ENCODE assay signal across 8 mouse cellular contexts in genomic region chr12:13209692-13210377, GRCm38 (mm10). TPM values are rescaled to one million over a fixed set of nuclear protein-coding genes. Genes with fewer than 3 reads are reported as not detected.
DNase-seq lines count a peak whose midpoint lies in the region; ATAC-seq lines count a peak whose summit lies in the region.
"Had no signal": no experiment of that assay in that cellular context is flagged by ENCODE, and none has a peak within 500 bp of the region (broad histone marks: within the 10 kb centered on the region; RNA-seq: fewer than 3 reads in every experiment).

No protein-coding gene starts in this region.

- no peak overlapping the region for H3K4me3 ChIP-seq in neural tube, embryonic 11.5 days (ENCODE audit: low read depth, low read length)
- H3K4me3 ChIP-seq in hindbrain, embryonic 12.5 days, result no peak overlapping the region
- no peak overlapping the region for H3K4me3 ChIP-seq in liver, embryonic 12.5 days
- H3K4me3 ChIP-seq: limb, embryonic 15.5 days had no signal

- no peaks in the 10 kb centered on the region for H3K9me3 ChIP-seq in neural tube, embryonic 11.5 days (ENCODE audit: control insufficient read depth, low read length)
- H3K9me3 ChIP-seq in hindbrain, embryonic 12.5 days (replicated peaks), result no peaks in the 10 kb centered on the region
- H3K9me3 ChIP-seq in liver, embryonic 12.5 days (replicated peaks), result no peaks in the 10 kb centered on the region
- H3K9me3 ChIP-seq: limb, embryonic 15.5 days had no signal

- intact Hi-C loops in left cerebral cortex, postnatal 25 days (cut with DNase I), result loop anchor here (1.0 to 10.0 kb wide), 7 partner anchors 70 to 1035 kb away; no protein-coding TSS in a partner anchor

- no peaks in the 10 kb centered on the region for H3K36me3 ChIP-seq in neural tube, embryonic 11.5 days (ENCODE audit: control insufficient read depth, insufficient read depth, low read length)
- H3K36me3 ChIP-seq in hindbrain, embryonic 12.5 days, result no peaks in the 10 kb centered on the region
- H3K36me3 ChIP-seq in liver, embryonic 12.5 days, result no peaks in the 10 kb centered on the region
- H3K36me3 ChIP-seq: limb, embryonic 15.5 days had no signal

- peak overlapping the region; percentile 68; the same call in 1 of the 2 replicates for H3K27ac ChIP-seq in neural tube, embryonic 11.5 days (ENCODE audit: low read depth, low read length)
- peak overlapping the region; percentile 17; the same call in 1 of the 2 replicates for H3K27ac ChIP-seq in hindbrain, embryonic 12.5 days
- no peak overlapping the region for H3K27ac ChIP-seq in liver, embryonic 12.5 days
- H3K27ac ChIP-seq: limb, embryonic 15.5 days had no signal

- H3K27me3 ChIP-seq in neural tube, embryonic 11.5 days (ENCODE audit: control insufficient read depth, insufficient read depth, low read length), result no peaks in the 10 kb centered on the region
- H3K27me3 ChIP-seq in hindbrain, embryonic 12.5 days, result 0 out of 2 replicates have a peak, but pooled peaks cover 6% of the 10 kb centered on the region
- no peaks in the 10 kb centered on the region for H3K27me3 ChIP-seq in liver, embryonic 12.5 days (replicated peaks)

- 39% methylated on average over 13 of the region's 13 CpGs for WGBS in neural tube, embryonic 11.5 days
- 37% methylated on average over 13 of the region's 13 CpGs for WGBS in hindbrain, embryonic 12.5 days
- WGBS in liver, embryonic 12.5 days (ENCODE audit: insufficient replicate concordance), result 66% methylated on average over 13 of the region's 13 CpGs

- H3K9ac ChIP-seq in neural tube, embryonic 11.5 days (ENCODE audit: low read length), result no peak overlapping the region
- no peak overlapping the region for H3K9ac ChIP-seq in hindbrain, embryonic 12.5 days
- H3K9ac ChIP-seq in liver, embryonic 12.5 days, result no peak overlapping the region
- H3K9ac ChIP-seq: limb, embryonic 15.5 days had no signal

- 0 out of 2 replicates have a peak, but pooled peaks have one; percentile 24 for ATAC-seq in neural tube, embryonic 11.5 days (ENCODE audit: insufficient read depth, low FRiP score, low TSS enrichment)
- ATAC-seq in hindbrain, embryonic 12.5 days (ENCODE audit: low FRiP score), result no peak
- no peak for ATAC-seq in liver, embryonic 12.5 days

- H3K4me2 ChIP-seq in neural tube, embryonic 11.5 days (ENCODE audit: low read depth), result no peak overlapping the region
- H3K4me2 ChIP-seq in hindbrain, embryonic 12.5 days (replicated peaks), result no peak overlapping the region
- no peak overlapping the region for H3K4me2 ChIP-seq in liver, embryonic 12.5 days
- H3K4me2 ChIP-seq: limb, embryonic 15.5 days had no signal

- DNase-seq in neural tube, embryonic 11.5 days (ENCODE audit: low spot score), result no peak
- no peak for DNase-seq in neural tube, embryonic 10.5 days (ENCODE audit: extremely low spot score, low spot score)
- DNase-seq in left cerebral cortex, postnatal 25 days (ENCODE audit: low spot score in 2 of 2), result peak; percentile 59 to 92
- DNase-seq in cerebellum, postnatal 36 days, result no peak
- DNase-seq in adrenal gland, postnatal 10 days, result no peak

- peaks cover 21% of the 10 kb centered on the region for H3K4me1 ChIP-seq in neural tube, embryonic 11.5 days (ENCODE audit: control insufficient read depth, insufficient read depth, low read length)
- H3K4me1 ChIP-seq in hindbrain, embryonic 12.5 days, result peaks cover 28% of the 10 kb centered on the region
- no peaks in the 10 kb centered on the region for H3K4me1 ChIP-seq in liver, embryonic 12.5 days

RNA-seq across cellular contexts. Expression of gene Ddx1, which starts 39.2 kb away (rescaled TPM):
- 209 and 215 TPM in 2 replicates for polyA plus RNA-seq in neural tube, embryonic 11.5 days (2014; fragmentation: Nextera tagmentation; extraction: Ambion mirVana)
- 142 TPM in 2 replicates for polyA plus RNA-seq in hindbrain, embryonic 12.5 days (2016; fragmentation: Nextera tagmentation; extraction: Ambion mirVana)
- total RNA-seq in left cerebral cortex, postnatal 25 days (2021), result 100 to 1,000 TPM; 129 to 134 TPM
- polyA plus RNA-seq in liver, embryonic 12.5 days (2016; fragmentation: Nextera tagmentation; extraction: Ambion mirVana), result 104 and 108 TPM in 2 replicates
- 100 to 1,000 TPM in 1 of 2 experiments, 10 to 100 TPM in 1; 97.6 to 104 TPM for total RNA-seq in adrenal gland, postnatal 10 days (2021)

RNA-seq across cellular contexts. Expression of gene Nbas, which starts 59.1 kb away (rescaled TPM):
- polyA plus RNA-seq in neural tube, embryonic 11.5 days (2014; fragmentation: Nextera tagmentation; extraction: Ambion mirVana), result 19.2 and 20.3 TPM in 2 replicates
- 18.0 and 19.1 TPM in 2 replicates for polyA plus RNA-seq in hindbrain, embryonic 12.5 days (2016; fragmentation: Nextera tagmentation; extraction: Ambion mirVana)
- total RNA-seq in left cerebral cortex, postnatal 25 days (2021), result 10 to 100 TPM; 28.3 to 30.8 TPM
- polyA plus RNA-seq in liver, embryonic 12.5 days (2016; fragmentation: Nextera tagmentation; extraction: Ambion mirVana), result 8.2 and 8.4 TPM in 2 replicates
- total RNA-seq in adrenal gland, postnatal 10 days (2021), result 10 to 100 TPM; 21.5 to 29.2 TPM

Comparison
In these comparisons a context has a peak if more than half of its experiments do, and no peak if none do; other contexts are left out.
1. DNase-seq: peak in left cerebral cortex, postnatal 25 days (2 of 2); none in neural tube, embryonic 11.5 days (single experiment), neural tube, embryonic 10.5 days (single experiment), cerebellum, postnatal 36 days (0 of 2) and adrenal gland, postnatal 10 days (single experiment).